Mouse (Mus musculus): ENCODE data around the gene Lipo1. TPM values are rescaled to one million over a fixed set of nuclear protein-coding genes. Genes with fewer than 3 reads are reported as not detected.
A peak's percentile ranks its signal among the peaks of the same experiment; 100 is the strongest.
"Not testable (repeated sequence)": the region's sequence is repeated elsewhere in the genome, so short reads cannot be mapped to it uniquely, and the experiment has no call there.

The Lipo1 gene
- total RNA-seq (2021), result not detected

DNA sequence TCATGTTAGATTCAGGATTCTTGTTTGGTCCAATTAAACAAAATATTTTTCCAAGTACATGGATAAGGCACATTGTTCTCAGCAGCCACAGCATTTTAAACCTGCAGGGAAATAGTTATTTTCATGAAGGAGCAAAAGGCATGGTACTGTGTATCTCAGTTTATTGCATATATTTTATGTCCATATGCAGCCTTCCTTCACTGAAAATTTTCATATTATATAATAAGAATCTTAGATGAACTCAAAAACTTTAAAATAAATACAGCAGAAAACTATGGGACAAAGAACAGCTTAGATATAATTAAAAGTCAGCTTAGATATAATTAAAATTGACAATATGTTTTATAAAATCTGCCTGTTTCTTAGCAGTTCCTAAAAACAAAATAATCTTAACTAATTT is at the start of gene Lipo1:
Lipo1 (minus strand) TSS at position 101 of the 400 bp plus-strand sequence.
- DNase-seq; intact Hi-C loops (cut with DNase I): not testable (repeated sequence)

DNA sequence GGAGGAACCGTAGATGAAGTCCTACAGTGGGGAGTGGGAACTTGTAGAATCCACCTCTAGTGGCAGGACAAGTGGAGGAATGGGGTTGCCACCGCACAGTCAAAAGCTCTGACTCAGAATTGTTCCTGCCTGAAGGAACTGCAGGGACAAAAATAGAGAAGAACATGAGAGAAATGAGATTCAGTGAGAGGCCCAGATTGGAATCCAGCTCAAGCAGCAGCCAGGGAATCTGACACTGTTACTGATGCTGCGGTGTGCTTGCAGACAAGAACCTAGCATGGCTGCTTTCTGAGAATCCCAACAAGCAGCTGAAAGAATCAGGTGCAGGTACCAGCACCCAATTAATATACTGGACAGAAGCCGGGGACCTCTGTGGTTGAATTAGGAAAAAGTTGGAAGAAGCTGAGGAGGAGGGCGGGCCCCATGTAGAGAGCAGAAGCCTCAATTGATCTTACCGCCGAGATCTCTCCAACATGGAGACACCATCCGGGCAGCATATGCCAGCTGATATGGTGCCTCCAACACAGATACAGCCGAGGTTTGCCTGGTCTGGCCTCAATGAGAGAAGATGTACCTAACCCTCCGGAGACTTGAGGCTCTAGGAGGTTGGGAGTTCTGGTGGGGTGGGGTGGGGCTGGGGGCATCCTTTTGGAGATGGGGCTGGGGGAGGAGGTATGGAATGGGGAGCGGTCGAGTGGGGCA is 532 bp downstream of the Lipo1 start:
- intact Hi-C loops (cut with DNase I), result no loop called here
- DNase-seq, result no peak

DNA sequence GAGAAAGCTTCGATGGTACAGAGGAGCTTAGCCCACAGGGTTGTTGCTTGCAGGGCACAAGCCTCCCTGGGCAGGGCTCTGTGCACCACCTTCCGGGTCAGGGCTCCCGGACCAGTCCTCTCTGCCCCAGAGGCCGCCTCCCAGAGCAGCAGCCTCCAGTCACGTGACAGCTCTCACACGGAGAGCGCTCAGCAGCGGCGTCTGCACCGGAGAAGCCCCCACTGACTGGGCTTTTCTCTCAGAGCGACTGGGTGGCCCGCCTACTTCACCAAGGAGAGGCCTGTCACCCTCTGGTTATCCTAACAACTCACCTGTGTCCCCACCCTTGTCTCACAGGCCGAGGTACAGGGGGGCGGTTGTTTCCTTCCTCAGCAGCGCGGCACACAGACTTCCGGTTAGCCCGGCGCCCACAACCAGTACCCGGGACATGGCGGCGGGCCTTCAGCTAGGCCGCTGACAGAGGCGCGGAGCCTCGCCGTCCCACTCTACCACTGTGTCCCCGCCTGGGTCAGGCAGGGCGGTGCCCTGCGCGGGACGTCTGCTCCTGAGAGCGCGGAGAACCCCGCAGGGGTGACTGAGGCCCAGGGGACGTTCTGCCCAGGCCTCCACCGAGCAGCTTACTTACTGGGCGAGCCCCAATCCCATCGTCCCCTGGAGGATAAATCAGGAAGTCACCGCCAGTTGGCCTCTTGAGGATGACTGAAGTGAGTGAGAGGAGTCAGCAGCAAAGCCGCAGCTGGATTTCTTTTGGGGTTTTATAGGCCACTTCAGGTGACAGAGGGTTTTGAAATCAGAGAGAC is 25.8 kb downstream of the Lipo1 start, which contains the start of gene Lipo3:
Lipo3 (minus strand) TSS at position 665 of the 800 bp plus-strand sequence.
- peak; percentile 22 for DNase-seq
- intact Hi-C loops (cut with DNase I), result not testable (repeated sequence)

DNA sequence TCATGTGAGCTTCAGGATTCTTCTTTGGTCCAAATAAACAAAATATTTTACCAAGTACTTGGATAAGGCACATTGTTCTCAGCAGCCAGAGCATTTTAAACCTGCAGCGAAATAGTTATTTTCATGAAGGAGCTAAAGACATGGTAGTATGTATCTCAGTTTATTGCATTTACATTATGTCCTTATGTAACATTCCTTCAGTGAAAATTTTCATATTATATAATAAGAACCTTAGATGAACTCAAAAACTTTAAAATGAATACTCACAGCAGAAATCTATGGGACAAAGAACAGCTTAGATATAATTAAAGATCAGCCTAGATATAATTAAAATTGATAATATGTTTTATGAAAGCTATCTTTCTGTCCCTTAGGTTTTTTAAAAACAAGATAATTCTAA is 36.0 kb downstream of the Lipo1 start, which contains the start of gene Lipo2:
Lipo2 (minus strand) TSS at position 101 of the 400 bp plus-strand sequence.
- DNase-seq; intact Hi-C loops (cut with DNase I): not testable (repeated sequence)

Other genes with a start within 250 kb of the Lipo1 start
- not detected for gene Gm8978, start 162.2 kb downstream of the Lipo1 start, total RNA-seq (2021)
- gene Lipo2, start 36.1 kb downstream of the Lipo1 start, total RNA-seq (2021), result under 1 TPM; 0.24 to 0.58 TPM
- gene Lipo3, start 25.5 kb downstream of the Lipo1 start, total RNA-seq (2021), result 1 to 10 TPM; 7.6 to 8.3 TPM
- gene Lipf, start 173.7 kb upstream of the Lipo1 start, total RNA-seq (2021), result not detected
- gene Lipk, start 220.8 kb upstream of the Lipo1 start, total RNA-seq (2021), result not detected

Measured in left cerebral cortex, postnatal 4 days (tissue).